Mouse (Mus musculus): ENCODE data around the gene Hadhb. TPM values are rescaled to one million over a fixed set of nuclear protein-coding genes. Genes with fewer than 3 reads are reported as not detected.

Gene Hadhb
- total and polyA plus RNA-seq, 3 experiments, result 51.3 to 108 (median 61.4) TPM

DNA sequence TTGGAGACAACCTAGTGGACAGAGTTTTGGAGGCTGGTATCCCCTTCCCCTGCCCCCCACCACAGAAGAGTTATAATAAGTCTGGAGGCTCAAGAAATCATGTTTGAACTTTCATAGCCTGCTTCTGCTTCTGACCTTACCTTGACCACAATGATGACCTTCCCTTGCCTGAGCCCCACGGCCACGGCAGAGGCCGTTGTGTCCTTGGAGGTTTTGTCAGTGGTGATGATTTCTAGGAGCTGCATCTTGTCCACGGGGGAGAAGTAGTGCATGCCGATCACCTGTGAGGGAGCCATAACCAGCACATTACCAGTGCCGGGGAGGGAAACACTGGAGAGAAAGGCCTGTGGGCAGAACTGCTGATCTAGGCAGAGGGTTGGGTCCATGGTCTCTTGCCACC, 32.6 kb upstream of the Hadhb start:
- no peaks in the 10 kb centered on the region for H3K9me3 ChIP-seq (replicated peaks)
- H3K4me1 ChIP-seq (ENCODE audit: insufficient read depth, low read depth, low read length), result no peaks in the 10 kb centered on the region
- no peaks in the 10 kb centered on the region for H3K27me3 ChIP-seq (ENCODE audit: insufficient read depth, low read length)
- TF ChIP-seq GATA1 (IDR thresholded peaks at IDR 0.05; ENCODE audit: borderline replicate concordance, low read length) (no peak), POLR2AphosphoS5 (IDR thresholded peaks at IDR 0.05; ENCODE audit: insufficient replicate concordance, low read depth, low read length) (no peak), GATA2 (IDR thresholded peaks at IDR 0.05; ENCODE audit: borderline replicate concordance, low read depth, low read length) (no peak), CTCF (IDR thresholded peaks at IDR 0.05; ENCODE audit: low read depth, low read length) (no peak), TAL1 (conservative IDR thresholded peaks at IDR 0.05; ENCODE audit: low read depth, low read length) (no peak)
- DNase-seq (ENCODE audit: low spot score), result no peak
- no peak for ATAC-seq (ENCODE audit: extremely low read depth, insufficient number of reproducible peaks, low FRiP score, poor library complexity, severe bottlenecking)
- H3K4me3 ChIP-seq (ENCODE audit: low read depth, low read length), result no peak overlapping the region
- peaks cover 99% of the 10 kb centered on the region for H3K36me3 ChIP-seq (replicated peaks)

DNA sequence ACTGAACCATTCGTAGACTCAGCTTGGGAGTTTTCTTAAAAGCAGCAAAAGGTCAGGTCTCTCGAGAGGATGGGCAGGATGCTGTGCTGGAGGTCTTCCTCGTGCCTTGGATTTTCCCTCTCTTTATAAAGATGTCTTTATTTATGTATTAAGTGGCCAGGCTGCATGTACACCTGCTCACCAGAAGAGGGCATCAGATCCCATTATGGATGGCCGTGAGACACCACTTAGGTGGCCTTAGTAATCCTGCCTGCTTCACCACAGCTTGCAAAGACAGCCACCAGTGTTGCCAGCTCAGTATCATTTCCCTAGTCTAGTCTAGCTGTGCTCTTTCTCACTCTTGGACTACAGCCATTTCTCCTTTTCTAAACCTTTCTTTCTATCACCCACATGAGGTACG, 29.5 kb upstream of the Hadhb start:
- Histone ChIP-seq H3K27me3 (ENCODE audit: insufficient read depth, low read length) (no peaks in the 10 kb centered on the region), H3K4me1 (ENCODE audit: insufficient read depth, low read depth, low read length) (no peaks in the 10 kb centered on the region), H3K9me3 (replicated peaks) (no peaks in the 10 kb centered on the region), H3K4me3 (ENCODE audit: low read depth, low read length) (no peak overlapping the region), H3K36me3 (replicated peaks) (peaks cover 99% of the 10 kb centered on the region)
- ATAC-seq (ENCODE audit: extremely low read depth, insufficient number of reproducible peaks, low FRiP score, poor library complexity, severe bottlenecking), result no peak
- DNase-seq (ENCODE audit: low spot score), result no peak
- TF ChIP-seq CTCF (IDR thresholded peaks at IDR 0.05; ENCODE audit: low read depth, low read length), result peak; percentile 83
- TF ChIP-seq POLR2AphosphoS5 (IDR thresholded peaks at IDR 0.05; ENCODE audit: insufficient replicate concordance, low read depth, low read length), result no peak

DNA sequence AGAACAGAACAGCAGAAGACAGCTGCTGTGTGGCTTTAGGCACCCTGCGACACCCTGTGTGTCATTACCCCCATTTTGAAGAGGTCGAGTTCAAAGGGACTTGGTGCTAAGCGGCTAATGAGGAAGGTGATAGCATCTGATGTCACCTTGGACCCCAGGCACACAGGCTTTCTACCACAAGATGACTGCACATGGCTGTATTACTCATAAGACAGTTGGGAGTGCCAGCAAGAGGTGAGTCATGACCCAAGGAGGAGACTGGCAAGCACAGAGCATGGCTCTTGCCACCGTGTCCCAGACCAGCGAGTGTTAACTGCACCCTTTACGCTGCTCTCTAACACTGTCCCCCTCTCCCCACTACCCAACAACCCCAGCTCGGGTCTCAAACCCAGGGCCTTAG, 28.3 kb upstream of the Hadhb start:
- H3K4me3 ChIP-seq (ENCODE audit: low read depth, low read length), result no peak overlapping the region
- H3K9me3 ChIP-seq (replicated peaks), result no peaks in the 10 kb centered on the region
- H3K27me3 ChIP-seq (ENCODE audit: insufficient read depth, low read length), result no peaks in the 10 kb centered on the region
- TF ChIP-seq GATA1 (IDR thresholded peaks at IDR 0.05; ENCODE audit: borderline replicate concordance, low read length), result no peak
- TF ChIP-seq CTCF (IDR thresholded peaks at IDR 0.05; ENCODE audit: low read depth, low read length), result no peak
- TF ChIP-seq POLR2AphosphoS5 (IDR thresholded peaks at IDR 0.05; ENCODE audit: insufficient replicate concordance, low read depth, low read length), result no peak
- no peak for TF ChIP-seq GATA2 (IDR thresholded peaks at IDR 0.05; ENCODE audit: borderline replicate concordance, low read depth, low read length)
- no peak for TF ChIP-seq TAL1 (conservative IDR thresholded peaks at IDR 0.05; ENCODE audit: low read depth, low read length)
- ATAC-seq (ENCODE audit: extremely low read depth, insufficient number of reproducible peaks, low FRiP score, poor library complexity, severe bottlenecking) (no peak), DNase-seq (ENCODE audit: low spot score) (no peak)
- no peaks in the 10 kb centered on the region for H3K4me1 ChIP-seq (ENCODE audit: insufficient read depth, low read depth, low read length)
- peaks cover 94% of the 10 kb centered on the region for H3K36me3 ChIP-seq (replicated peaks)

DNA sequence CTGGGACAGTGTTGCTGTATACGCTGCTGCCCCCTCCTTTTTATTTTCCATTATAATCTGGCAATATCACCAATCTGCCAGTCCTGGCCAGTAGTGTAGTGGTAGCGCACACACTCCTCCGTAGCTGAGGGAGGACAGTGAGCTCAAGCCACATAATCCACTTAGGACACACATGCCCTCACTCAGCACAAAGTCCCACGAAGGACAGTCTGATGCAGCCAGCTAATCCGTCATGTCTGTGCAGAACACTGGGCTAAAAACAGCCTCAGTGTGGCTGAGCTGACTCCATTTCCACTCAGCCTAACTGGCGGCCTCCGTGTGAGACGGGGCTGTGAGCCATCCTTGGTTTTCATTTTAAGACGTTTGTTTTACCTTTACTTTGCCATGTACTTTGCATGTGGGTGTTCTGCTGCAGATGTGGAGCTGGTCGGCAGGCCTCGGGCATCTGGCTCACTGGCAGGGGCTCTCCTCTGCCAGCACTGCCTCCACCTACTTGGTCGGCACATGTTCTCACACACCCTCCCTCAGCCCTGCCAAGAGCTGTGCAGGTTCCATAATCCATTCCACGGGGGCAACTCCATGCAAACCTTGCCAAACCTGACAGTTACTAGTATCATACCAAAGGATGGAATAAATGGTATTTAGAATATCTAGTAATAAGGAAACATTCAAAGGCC, 27.0 kb upstream of the Hadhb start:
- ATAC-seq (ENCODE audit: extremely low read depth, insufficient number of reproducible peaks, low FRiP score, poor library complexity, severe bottlenecking), result no peak
- H3K9me3 ChIP-seq (replicated peaks), result no peaks in the 10 kb centered on the region
- peaks cover 93% of the 10 kb centered on the region for H3K36me3 ChIP-seq (replicated peaks)
- no peaks in the 10 kb centered on the region for H3K4me1 ChIP-seq (ENCODE audit: insufficient read depth, low read depth, low read length)
- no peaks in the 10 kb centered on the region for H3K27me3 ChIP-seq (ENCODE audit: insufficient read depth, low read length)
- no peak overlapping the region for H3K4me3 ChIP-seq (ENCODE audit: low read depth, low read length)
- no peak for DNase-seq (ENCODE audit: low spot score)
- TF ChIP-seq TAL1 (conservative IDR thresholded peaks at IDR 0.05; ENCODE audit: low read depth, low read length) (no peak), CTCF (IDR thresholded peaks at IDR 0.05; ENCODE audit: low read depth, low read length) (no peak), GATA1 (IDR thresholded peaks at IDR 0.05; ENCODE audit: borderline replicate concordance, low read length) (no peak), GATA2 (IDR thresholded peaks at IDR 0.05; ENCODE audit: borderline replicate concordance, low read depth, low read length) (no peak), POLR2AphosphoS5 (IDR thresholded peaks at IDR 0.05; ENCODE audit: insufficient replicate concordance, low read depth, low read length) (no peak)

DNA sequence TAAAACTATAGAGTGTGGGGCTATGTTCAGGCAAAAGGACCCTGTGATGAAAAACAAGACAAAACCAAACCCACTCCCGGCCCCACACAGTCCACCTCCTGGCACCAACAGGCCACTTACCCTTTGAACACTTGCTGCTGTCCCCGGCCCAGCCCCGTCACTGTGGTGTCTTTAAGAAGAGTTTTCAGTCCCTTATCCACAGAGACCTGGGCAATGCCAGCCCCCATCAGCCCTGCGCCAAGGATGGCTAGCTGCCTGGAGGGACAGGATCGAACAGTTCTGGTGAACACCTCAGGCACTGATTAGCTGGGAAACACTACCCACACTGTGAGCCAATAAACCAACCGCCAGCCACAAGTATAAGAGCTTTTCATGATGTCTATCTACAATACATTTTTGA, 26.4 kb upstream of the Hadhb start:
- Histone ChIP-seq H3K36me3 (replicated peaks) (peaks cover 93% of the 10 kb centered on the region), H3K9me3 (replicated peaks) (no peaks in the 10 kb centered on the region), H3K4me3 (ENCODE audit: low read depth, low read length) (no peak overlapping the region), H3K27me3 (ENCODE audit: insufficient read depth, low read length) (no peaks in the 10 kb centered on the region), H3K4me1 (ENCODE audit: insufficient read depth, low read depth, low read length) (no peaks in the 10 kb centered on the region)
- no peak for DNase-seq (ENCODE audit: low spot score)
- TF ChIP-seq TAL1 (conservative IDR thresholded peaks at IDR 0.05; ENCODE audit: low read depth, low read length) (no peak), GATA2 (IDR thresholded peaks at IDR 0.05; ENCODE audit: borderline replicate concordance, low read depth, low read length) (no peak), POLR2AphosphoS5 (IDR thresholded peaks at IDR 0.05; ENCODE audit: insufficient replicate concordance, low read depth, low read length) (no peak), CTCF (IDR thresholded peaks at IDR 0.05; ENCODE audit: low read depth, low read length) (no peak), GATA1 (IDR thresholded peaks at IDR 0.05; ENCODE audit: borderline replicate concordance, low read length) (no peak)
- ATAC-seq (ENCODE audit: extremely low read depth, insufficient number of reproducible peaks, low FRiP score, poor library complexity, severe bottlenecking), result no peak

DNA sequence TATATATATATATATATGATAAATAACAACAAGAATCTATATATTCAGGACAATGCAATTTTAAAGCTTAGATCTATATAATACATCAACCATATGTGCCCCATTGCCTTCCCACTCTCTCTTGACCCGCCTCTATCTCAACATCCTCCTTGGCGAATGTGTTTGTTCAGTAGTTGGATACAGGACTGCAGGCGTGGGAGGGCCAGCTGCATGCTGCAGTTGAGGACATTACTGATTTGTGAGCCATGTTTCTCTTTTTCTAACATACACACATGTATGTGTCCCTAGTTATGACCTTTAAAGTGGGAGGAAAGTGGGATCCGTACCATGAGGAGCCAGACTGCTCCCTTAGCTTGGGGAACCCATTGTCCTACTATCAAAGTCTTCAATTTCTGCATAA, 23.8 kb upstream of the Hadhb start:
- H3K36me3 ChIP-seq (replicated peaks), result peaks cover 94% of the 10 kb centered on the region
- H3K27me3 ChIP-seq (ENCODE audit: insufficient read depth, low read length), result no peaks in the 10 kb centered on the region
- no peaks in the 10 kb centered on the region for H3K9me3 ChIP-seq (replicated peaks)
- no peaks in the 10 kb centered on the region for H3K4me1 ChIP-seq (ENCODE audit: insufficient read depth, low read depth, low read length)
- no peak for ATAC-seq (ENCODE audit: extremely low read depth, insufficient number of reproducible peaks, low FRiP score, poor library complexity, severe bottlenecking)
- H3K4me3 ChIP-seq (ENCODE audit: low read depth, low read length), result no peak overlapping the region
- DNase-seq (ENCODE audit: low spot score), result no peak
- no peak for TF ChIP-seq GATA2 (IDR thresholded peaks at IDR 0.05; ENCODE audit: borderline replicate concordance, low read depth, low read length)
- no peak for TF ChIP-seq POLR2AphosphoS5 (IDR thresholded peaks at IDR 0.05; ENCODE audit: insufficient replicate concordance, low read depth, low read length)
- TF ChIP-seq CTCF (IDR thresholded peaks at IDR 0.05; ENCODE audit: low read depth, low read length), result no peak
- TF ChIP-seq GATA1 (IDR thresholded peaks at IDR 0.05; ENCODE audit: borderline replicate concordance, low read length), result no peak
- no peak for TF ChIP-seq TAL1 (conservative IDR thresholded peaks at IDR 0.05; ENCODE audit: low read depth, low read length)

Measured in G1E (cell line).